Mouse (Mus musculus) bone marrow macrophage, adult 2 months (primary cell): ENCODE results near the gene Zdhhc23.

ENCODE experiments used
- CTCF ChIP-seq: IDR thresholded peaks from 2 replicates; pipeline ENCODE4 v1.5.1; 2012; ENCODE audit warnings: low read depth, mild to moderate bottlenecking, low read length, moderate library complexity
- POLR2A ChIP-seq: IDR thresholded peaks from 2 replicates; pipeline ENCODE4 v1.6.1; 2012; ENCODE audit warnings: mild to moderate bottlenecking, low read depth, low read length, borderline replicate concordance

GRCm38 (mm10) chr16:43935892-43936291 lies 43.7 kb downstream of the Zdhhc23 start:
- TF ChIP-seq CTCF, result no peak
- TF ChIP-seq POLR2A, result no peak
